Mouse (Mus musculus): ENCODE measurements around the gene Olfr190. TPM values are rescaled to one million over a fixed set of nuclear protein-coding genes. Genes with fewer than 3 reads are reported as not detected.
"Not testable (repeated sequence)": the region's sequence is repeated elsewhere in the genome, so short reads cannot be mapped to it uniquely, and the experiment has no call there.

The Olfr190 gene
- not detected for total RNA-seq (2021)
- long read RNA-seq, experiment 1, result 0 reads
- long read RNA-seq, experiment 2, result 0 reads

DNA sequence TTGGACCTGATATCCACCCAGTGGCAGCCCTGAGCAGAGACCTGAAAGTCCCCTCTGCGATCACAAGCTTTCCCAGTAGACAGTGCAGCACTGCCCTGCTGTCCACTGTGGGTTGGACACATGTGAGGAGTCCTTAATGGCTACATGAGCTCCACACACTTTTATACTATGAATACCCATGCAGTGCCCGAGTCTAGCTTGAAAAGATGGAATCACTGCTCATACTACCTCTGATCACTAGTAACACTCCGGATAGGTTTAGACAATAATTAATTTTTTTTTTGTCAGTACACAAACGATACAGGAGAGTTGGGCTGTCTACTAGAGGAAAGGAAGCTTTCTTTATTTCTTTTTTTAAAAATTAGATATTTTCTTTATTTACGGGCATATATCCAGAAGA is at the start of gene Olfr190:
Gene Olfr190, minus strand, starts transcription at position 101 of the 400 bp plus-strand sequence.
- intact Hi-C loops (cut with DNase I), result no loop called here
- DNase-seq, result no peak

DNA sequence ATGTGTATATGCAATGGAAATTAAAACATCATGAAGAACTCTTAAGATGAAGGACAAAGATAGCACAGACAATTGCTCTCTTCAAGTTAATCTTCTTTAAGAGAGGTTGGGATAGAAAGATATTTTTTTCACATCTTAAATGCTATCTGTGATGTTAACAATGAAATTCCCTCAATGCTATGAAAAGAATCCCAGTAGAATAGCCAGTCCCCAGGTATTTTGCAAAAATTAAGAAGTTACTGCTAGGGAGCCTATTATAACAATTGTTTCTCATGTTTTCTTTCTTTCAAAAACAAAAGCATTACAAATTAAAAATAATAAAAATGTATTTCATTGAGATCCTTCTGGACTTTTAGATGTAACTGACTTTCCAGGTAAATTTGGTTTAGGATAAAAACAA is 43.2 kb upstream of the Olfr190 start, which contains the start of gene Olfr194:
Gene Olfr194, minus strand, starts transcription at position 101 of the 400 bp plus-strand sequence.
- no peak for DNase-seq
- intact Hi-C loops (cut with DNase I), result no loop called here

DNA sequence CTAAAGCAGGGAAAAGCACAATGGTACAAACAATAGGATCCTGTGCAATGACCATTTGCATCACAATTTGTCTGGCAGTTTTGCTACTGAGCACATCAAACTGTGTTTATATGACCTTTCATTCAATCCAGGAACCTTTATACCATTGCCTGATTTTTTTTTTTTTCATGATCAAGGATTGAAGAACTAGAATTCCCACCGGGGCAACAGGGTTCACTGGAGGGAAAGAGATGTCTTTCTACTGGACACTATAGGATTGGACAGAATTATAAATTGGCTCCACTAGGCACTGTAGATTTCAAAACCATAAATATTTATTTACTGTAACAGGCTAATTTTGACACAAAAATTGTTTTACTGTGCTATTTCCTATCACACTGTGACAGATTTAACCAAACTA is 34.0 kb upstream of the Olfr190 start, which contains the start of gene Olfr193:
Gene Olfr193, minus strand, starts transcription at position 101 of the 400 bp plus-strand sequence.
- DNase-seq, result no peak
- intact Hi-C loops (cut with DNase I), result no loop called here

DNA sequence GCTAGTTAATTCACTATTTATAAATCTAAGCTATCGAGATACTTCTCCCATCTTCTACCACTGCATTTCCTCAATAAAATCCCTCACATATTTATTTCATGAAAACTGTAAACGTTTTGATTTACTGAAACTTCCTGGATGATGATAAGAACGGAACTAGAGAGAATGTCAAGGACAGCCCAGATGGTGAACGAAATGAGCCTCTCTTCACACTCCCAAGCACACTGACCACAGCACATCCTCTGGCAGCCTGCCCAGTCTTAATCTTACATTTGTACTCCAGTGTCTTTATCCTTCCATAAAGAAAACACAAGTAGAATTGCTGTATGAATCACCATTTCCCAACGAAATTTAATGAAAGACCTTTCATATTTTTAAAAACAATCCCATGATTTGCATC is 30.7 kb upstream of the Olfr190 start:
- intact Hi-C loops (cut with DNase I); DNase-seq: not testable (repeated sequence)

DNA sequence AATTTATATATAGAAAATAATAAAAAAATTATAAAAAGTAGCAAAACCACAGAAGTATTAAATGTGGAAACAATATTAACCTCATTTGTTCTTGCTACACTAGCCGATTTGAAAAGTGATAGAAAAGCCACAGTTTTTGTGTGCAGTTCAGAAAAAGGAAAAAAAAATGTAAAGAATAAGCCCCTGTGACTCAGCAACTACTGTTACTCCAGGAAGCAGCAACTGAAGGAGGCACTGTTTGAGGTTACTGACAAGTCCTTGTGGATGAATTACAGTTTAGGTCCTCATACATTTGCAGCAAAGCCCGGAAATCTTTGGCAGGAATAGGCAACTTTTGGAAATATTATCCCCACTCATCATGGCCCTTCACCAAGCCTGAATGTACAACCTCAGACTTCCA is 27.5 kb upstream of the Olfr190 start:
- intact Hi-C loops (cut with DNase I), result no loop called here
- DNase-seq, result no peak

DNA sequence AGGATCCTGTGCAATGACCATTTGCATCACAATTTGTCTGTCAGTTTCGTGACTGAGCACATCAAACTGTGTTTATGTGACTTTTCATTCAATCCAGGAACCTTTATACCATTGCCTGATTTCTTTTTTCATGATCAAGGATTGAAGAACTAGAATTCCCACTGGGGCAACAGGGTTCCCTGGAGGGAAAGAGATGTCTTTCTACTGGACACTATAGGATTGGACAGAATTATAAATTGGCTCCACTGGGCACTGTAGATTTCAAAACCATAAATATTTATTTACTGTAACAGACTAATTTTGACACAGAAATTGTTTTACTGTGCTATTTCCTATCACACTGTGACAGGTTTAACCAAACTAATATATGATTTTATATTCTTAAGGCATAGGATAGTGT is 11.9 kb upstream of the Olfr190 start, which contains the start of gene Olfr191:
Gene Olfr191, minus strand, starts transcription at position 101 of the 400 bp plus-strand sequence.
- intact Hi-C loops (cut with DNase I); DNase-seq: not testable (repeated sequence)

DNA sequence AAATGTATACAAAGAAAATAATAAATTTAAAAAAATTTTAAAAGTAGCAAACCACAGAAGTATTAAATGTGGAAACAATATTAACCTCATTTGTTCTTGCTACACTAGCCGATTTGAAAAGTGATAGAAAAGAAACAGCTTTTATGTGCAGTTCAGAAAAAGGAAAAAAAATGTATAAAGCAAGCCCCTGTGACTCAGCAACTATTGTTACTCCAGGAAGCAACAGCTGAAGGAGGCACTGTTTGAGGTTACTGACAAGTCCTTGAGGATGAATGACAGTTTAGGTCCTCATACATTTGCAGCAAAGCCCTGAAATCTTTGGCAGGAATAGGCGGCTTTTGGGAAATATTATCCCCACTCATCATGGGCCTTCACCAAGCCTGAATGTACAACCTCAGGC is 3.3 kb upstream of the Olfr190 start:
- intact Hi-C loops (cut with DNase I); DNase-seq: not testable (repeated sequence)

DNA sequence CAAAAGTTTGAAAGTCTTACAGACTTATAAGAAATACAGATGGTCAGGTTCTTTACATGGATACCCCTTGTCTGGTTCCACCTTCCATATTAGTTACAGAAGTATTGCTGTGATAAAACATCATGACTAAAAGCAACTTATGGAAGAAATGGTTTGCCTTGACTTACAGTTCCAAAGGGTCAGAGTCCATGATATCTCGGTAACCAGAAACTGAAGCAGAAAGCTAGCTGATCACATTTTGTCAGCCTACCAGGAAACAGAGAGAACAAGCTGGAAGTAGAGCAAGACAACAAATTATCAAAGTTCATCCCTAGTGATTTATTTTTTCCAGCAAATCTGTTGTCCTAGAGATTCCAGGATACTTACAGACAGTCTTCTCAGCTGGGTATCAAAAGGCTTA is 4.3 kb downstream of the Olfr190 start:
- DNase-seq, result no peak
- intact Hi-C loops (cut with DNase I), result no loop called here

DNA sequence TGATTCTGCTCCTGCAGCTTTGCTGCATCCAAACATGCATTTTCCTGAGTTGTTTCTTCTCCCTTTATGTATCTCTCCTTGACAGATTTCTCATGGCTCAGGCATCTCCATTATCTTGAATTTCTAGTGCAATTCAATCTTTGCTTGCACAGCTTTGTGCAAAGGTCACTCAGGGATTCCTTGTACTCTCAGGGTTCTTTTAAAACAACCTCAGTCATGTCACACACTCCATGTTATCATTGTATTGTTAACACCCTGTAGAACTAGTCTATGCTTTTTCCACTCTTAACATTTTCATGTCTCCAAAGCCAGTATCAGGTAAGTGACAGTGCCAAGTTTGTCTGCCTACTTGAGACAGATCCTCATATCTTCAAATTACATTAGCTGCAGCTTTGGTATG is 6.0 kb downstream of the Olfr190 start:
- DNase-seq, result no peak
- intact Hi-C loops (cut with DNase I), result no loop called here

DNA sequence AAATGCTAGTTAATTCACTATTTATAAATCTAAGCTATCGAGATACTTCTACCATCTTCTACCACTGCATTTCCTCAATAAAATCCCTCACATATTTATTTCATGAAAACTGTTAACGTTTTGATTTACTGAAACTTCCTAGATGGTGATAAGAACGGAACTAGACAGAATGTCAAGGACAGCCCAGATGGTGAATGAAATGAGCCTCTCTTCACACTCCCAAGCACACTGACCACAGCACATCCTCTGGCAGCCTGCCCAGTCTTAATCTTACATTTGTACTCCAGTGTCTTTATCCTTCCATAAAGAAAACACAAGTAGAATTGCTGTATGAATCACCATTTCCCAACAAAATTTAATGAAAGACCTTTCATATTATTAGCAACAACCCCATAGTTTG is 15.4 kb downstream of the Olfr190 start:
- DNase-seq; intact Hi-C loops (cut with DNase I): not testable (repeated sequence)

DNA sequence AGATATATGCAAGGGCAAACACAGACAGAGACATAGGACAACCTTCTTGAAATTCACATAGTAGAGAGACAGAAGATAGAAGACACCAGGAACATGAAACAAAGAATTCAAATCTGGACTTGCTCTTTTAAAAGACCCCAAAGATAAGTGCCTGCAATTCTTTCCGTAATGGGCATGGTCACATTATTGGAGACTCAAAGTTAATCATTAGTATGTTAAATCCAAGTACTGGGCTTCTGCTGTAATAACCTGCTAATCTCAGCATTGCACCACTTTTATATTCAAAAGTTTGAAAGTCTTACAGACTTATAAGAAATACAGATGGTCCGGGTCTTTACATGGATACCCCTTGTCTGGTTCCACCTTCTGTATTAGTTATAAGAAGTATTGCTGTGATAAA is 28.5 kb downstream of the Olfr190 start:
- DNase-seq; intact Hi-C loops (cut with DNase I): not testable (repeated sequence)

DNA sequence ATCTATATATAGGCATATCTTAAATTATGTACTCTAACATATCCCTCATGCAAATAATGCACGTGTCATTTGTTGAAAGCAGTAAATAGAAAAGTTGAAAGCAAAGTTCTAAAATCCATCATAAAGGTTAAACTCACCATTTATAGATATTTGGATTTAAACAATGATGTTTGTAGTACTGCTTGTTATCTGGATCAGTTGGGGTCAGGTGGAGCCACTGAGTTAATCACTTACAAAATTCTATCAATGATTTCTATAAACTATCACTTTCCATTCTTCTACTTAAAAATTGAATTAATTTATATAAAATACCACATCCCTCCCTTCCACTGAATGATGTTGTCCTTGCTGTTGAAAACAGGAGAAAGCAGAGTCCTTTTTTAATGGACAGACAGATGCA is 28.9 kb downstream of the Olfr190 start:
- DNase-seq, result no peak
- intact Hi-C loops (cut with DNase I), result no loop called here

DNA sequence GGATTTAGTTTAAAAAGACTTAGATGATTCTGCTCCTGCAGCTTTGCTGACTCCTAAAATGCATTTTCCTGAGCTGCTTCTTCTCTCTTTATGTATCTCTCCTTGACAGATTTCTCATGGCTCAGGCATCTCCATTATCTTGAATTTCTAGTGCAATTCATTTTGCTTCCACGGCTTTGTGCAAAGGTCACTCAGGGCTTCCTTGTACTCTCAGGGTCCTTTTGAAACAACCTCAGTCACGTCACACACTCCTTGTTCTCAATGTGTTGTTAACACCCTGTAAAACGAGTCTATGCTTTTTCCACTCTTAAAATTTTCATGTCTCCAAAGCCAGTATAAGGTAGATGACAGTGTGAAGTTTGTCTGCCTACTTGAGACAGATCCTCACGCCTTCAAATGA is 30.2 kb downstream of the Olfr190 start:
- no peak for DNase-seq
- intact Hi-C loops (cut with DNase I), result no loop called here

DNA sequence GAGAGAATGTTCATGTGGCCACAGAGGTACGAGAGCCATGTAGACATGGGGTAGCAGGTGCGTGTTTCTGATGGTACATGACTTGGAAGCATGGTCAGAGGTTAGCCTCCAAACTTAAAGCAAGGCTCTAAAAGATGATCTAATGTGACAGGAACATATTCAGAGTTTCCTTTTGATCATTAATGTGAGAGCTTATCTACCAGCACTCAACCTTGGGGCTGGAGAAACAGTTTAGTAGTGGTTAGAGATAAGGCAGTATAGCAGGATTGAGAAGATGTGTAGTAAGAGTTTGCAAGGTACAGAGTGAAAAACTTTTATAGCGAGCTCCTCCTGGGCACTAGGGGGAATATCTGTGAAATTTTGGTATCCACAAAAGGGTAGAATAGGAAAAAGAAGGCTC is 32.0 kb downstream of the Olfr190 start:
- DNase-seq, result no peak
- intact Hi-C loops (cut with DNase I), result no loop called here

DNA sequence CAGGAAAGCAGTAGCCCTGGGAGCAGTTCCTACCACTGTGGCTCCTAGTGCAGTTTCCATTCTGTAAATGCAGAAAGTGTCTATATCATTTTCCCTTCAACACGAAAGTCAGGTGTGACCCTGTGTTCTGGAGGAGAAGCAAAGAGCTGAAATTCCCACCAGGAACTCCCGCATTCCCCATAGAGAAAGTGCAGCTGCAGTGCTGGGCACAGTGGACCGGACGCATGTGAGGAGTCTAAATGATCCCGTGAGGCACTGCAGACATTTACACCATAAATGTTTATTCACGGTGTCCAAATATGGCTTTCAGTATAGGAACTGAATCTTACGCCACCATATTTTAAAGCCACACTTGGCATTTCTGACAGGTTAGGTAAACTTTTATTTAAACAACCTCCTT is 38.1 kb downstream of the Olfr190 start, which contains the start of gene Olfr187:
Gene Olfr187, minus strand, starts transcription at position 58 of the 400 bp plus-strand sequence.
- intact Hi-C loops (cut with DNase I), result no loop called here
- no peak for DNase-seq

DNA sequence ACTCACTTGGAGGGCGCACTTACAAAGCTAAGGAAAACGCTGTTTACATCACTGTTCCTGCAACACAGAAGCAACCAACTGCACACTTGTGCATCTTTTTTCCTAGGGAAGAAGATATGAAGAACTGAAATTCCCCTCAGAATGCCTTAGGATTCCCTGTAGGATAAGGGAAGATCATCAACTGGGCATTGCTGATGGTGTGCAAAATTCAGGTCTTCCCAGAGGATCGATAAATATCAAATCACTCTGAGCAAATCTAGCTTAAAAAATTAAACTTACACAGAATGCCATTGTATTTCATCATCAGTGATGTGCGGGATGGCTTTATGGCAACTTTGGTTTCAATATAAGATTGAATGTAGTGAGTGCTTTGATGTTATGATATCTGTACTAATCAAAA is 47.6 kb downstream of the Olfr190 start, which contains the start of gene Olfr186:
Gene Olfr186, minus strand, starts transcription at position 101 of the 400 bp plus-strand sequence.
- intact Hi-C loops (cut with DNase I), result no loop called here
- DNase-seq, result no peak

Other genes starting within 250 kb of the Olfr190 start
- gene Olfr177, start 203.2 kb downstream of the Olfr190 start, total RNA-seq (2021), result not detected
- gene Olfr178, start 185.9 kb downstream of the Olfr190 start, total RNA-seq (2021), result not detected
- gene Olfr181, start 149.2 kb downstream of the Olfr190 start, total RNA-seq (2021), result not detected
- gene Olfr180, start 148.6 kb downstream of the Olfr190 start, total RNA-seq (2021), result not detected
- gene Olfr183, start 82.6 kb downstream of the Olfr190 start, total RNA-seq (2021), result not detected
- gene Olfr186, start 47.7 kb downstream of the Olfr190 start, total RNA-seq (2021), result not detected
- not detected for gene Olfr187, start 38.2 kb downstream of the Olfr190 start, total RNA-seq (2021)
- not detected for gene Olfr191, start 11.8 kb upstream of the Olfr190 start, total RNA-seq (2021)
- gene Olfr193, start 33.9 kb upstream of the Olfr190 start, total RNA-seq (2021), result not detected
- gene Olfr194, start 43.1 kb upstream of the Olfr190 start, total RNA-seq (2021), result not detected
- not detected for gene Olfr195, start 69.0 kb upstream of the Olfr190 start, total RNA-seq (2021)
- gene Olfr196, start 92.4 kb upstream of the Olfr190 start, total RNA-seq (2021), result not detected
- gene Olfr198, start 125.5 kb upstream of the Olfr190 start, total RNA-seq (2021), result not detected
- not detected for gene Olfr199, start 141.8 kb upstream of the Olfr190 start, total RNA-seq (2021)
- gene Olfr201, start 194.6 kb upstream of the Olfr190 start, total RNA-seq (2021), result not detected
- gene Olfr202, start 208.8 kb upstream of the Olfr190 start, total RNA-seq (2021), result not detected
- not detected for gene Olfr203, start 220.9 kb upstream of the Olfr190 start, total RNA-seq (2021)
- gene Olfr204, start 240.2 kb upstream of the Olfr190 start, total RNA-seq (2021), result not detected

All from gastrocnemius, postnatal 36 days (tissue).